Mouse (Mus musculus): ENCODE results near the gene Scube2.

DNA sequence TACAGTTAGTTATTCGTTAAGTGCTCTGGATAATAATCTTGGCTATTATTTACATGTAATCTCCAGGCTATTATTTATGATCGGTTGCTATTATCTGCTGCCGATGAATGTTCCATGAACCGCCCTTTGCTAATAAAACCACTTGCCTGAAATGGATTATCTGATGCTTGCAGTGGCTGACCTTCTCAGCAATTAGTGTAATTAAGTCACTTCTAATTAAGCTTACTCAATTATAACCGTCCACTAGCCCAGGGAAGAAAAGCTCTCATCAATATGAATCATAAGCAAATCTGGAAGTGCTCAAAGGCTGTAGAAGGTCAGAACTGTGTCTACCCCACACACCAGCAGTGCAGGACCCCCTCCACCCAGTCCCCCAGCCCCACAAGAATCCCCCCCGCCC lies 27.8 kb downstream of the Scube2 start:
- TF ChIP-seq CTCF (IDR thresholded peaks at IDR 0.05) (no peak), POLR2A (IDR thresholded peaks at IDR 0.05; ENCODE audit: insufficient read depth, low read depth, low read length) (no peak)

All from heart, adult 2 months (tissue).